Mouse (Mus musculus) lung, postnatal 0 days (tissue): ENCODE data around the gene Tecpr1.

Experiments
- CTCF ChIP-seq: IDR thresholded peaks from 2 replicates; pipeline ENCODE4 v1.5.1; 2016; ENCODE audit warnings: antibody characterized with exemption, mild to moderate bottlenecking
- EP300 ChIP-seq: IDR thresholded peaks from 2 replicates; pipeline ENCODE4 v1.6.1; 2016; ENCODE audit warnings: antibody characterized with exemption, mild to moderate bottlenecking, control low read depth

- TF ChIP-seq CTCF (no peak), EP300 (no peak)
These were observed 7.4 kb downstream of the Tecpr1 start for GRCm38 (mm10) chr5:144215992-144216391.
